Mouse (Mus musculus) megakaryocyte, adult 5-6 weeks (primary cell): ENCODE data around the gene R3hdm2. TPM values are rescaled to one million over a fixed set of nuclear protein-coding genes. Genes with fewer than 3 reads are reported as not detected.

Experiments used
- ATAC-seq: 2 replicates; pipeline ENCODE4 v1.8.0; 2016; ENCODE audit warnings: mild to moderate bottlenecking, inconsistent platforms; ENCODE audit not compliant: poor library complexity, severe bottlenecking
- total RNA-seq, 2 experiments: library from RNA; stranded (forward) in 1 of 2; stranded (reverse) in 1 of 2; fragments of 153-499, 151-499 nt in 1 of 2; fragments of 221-1000, 200-1000 nt in 1 of 2; gene quantifications; 2 replicates each; pipeline versions ENCODE4 v1.2.3 to v1.2.4; 2015 to 2017

The R3hdm2 gene
- total RNA-seq, 2 experiments from 2014 or later: 30.6 to 101 TPM

- no peak for ATAC-seq
Observed at GRCm38 (mm10) chr10:127515271-127515982, 135.3 kb downstream of the R3hdm2 start.

DNA sequence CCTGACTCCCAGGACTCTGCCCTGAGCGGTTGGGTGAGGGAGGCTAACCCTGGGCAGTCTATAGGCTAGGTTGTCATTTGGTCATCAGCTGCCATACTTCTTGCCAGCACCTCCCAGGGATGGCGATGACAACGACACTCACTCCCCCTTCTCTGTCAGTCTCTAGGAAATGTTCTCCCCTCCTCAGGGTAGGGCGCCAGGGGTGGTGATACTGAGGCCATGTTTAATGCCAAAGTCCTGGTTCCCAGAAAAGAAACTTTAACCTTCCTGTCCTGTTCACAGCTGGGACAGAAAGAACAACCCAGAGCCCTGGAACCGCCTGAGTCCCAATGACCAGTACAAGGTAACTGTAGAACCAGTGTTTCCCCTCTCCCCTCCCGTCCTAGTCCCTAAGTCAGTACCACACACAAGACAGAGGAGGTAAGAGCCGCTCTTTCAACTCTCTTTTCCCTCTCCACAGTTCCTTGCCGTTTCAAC is 135.9 kb downstream of the R3hdm2 start:
- ATAC-seq: no peak

- ATAC-seq: no peak
Observed at GRCm38 (mm10) chr10:127516576-127517260, 136.6 kb downstream of the R3hdm2 start.

GRCm38 (mm10) chr10:127517941-127518340 is 137.8 kb downstream of the R3hdm2 start:
- ATAC-seq: no peak

GRCm38 (mm10) chr10:127519041-127519701 is 139.0 kb downstream of the R3hdm2 start:
- ATAC-seq: no peak

GRCm38 (mm10) chr10:127519903-127520713 is 140.0 kb downstream of the R3hdm2 start:
- no peak for ATAC-seq

GRCm38 (mm10) chr10:127520714-127521357 is 140.7 kb downstream of the R3hdm2 start:
- no peak for ATAC-seq

- ATAC-seq: peak; percentile 54
Observed at GRCm38 (mm10) chr10:127521611-127522080, 141.5 kb downstream of the R3hdm2 start.

DNA sequence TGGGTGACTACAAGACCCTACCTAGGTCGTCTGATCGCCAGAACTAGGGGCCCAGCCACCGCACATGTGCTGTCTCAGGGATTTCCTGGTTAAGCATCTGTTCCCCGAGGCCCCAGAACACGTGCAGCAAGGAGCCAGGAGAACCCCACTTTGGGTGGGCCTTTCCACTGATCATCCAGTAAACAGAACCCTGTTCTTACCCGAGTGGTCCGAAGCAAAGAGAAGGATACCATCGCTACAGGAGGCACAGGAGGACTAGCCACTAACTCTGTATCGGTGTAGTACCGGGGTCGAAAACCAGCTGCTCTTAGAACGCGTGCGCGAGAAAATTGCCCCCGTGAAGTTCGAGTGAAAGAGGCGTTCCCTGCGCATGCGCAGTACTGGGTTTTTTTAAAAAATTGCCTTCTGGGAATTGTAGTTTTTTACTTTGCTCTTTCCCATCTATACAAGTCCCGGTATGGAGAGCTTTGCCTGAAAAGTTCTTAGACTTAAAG is 142.0 kb downstream of the R3hdm2 start, which contains the start of gene Shmt2:
Gene Shmt2 (minus strand): TSS at position 357 of the 494 bp plus-strand sequence.
- ATAC-seq: peak; percentile 39

DNA sequence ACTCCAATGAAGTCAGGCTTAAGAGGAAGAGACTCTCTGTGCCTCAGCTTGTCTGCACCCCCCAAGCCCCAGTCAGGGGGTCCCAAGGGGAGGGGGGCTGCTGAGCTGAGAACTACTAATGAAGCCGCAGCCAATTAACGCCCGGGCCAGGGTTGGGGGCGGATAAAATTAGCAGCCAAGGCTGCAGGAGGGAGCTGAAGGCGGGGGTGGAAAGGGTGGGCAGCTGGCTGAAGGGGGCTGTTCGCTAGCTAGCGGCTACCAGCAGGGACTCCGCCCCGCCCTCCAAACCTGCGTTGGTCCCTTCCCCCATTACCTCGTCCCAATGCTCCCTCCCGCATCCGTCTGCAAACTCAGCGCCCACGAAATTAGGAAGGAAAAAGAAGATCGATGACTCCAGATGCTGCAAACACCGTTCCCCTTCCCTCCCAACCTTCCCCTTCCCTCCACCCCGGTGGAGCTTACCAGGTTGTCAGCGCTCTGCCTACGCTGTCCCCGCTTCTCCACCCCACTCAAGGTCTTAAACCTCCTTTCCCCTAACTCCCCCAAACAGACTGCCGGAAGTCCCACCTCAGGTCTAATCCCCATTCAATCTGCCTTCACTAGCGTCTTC is 144.6 kb downstream of the R3hdm2 start:
- ATAC-seq: no peak

DNA sequence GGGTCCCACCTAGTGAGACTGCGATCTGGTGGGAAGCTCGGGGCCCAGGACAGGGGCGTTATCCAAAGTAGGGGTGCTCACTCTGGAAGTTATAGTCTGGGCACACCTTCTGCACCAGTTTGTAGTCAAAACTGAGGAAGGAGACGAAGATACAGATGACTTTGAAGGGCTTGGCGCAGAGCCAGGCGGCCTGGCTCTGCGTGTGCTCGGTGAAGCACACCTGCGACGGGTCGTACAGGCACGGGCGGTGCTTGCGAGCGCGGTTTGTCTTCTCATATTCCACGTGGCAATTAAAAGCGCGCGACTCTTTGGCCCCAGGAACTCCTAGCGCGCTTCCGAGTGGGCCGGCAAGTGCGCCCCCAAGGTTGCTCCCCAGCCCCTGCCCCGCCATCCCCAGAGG is 145.9 kb downstream of the R3hdm2 start:
- ATAC-seq: no peak

- peak; percentile 72 for ATAC-seq
Observed at GRCm38 (mm10) chr10:127526681-127527080, 146.6 kb downstream of the R3hdm2 start.

- no peak for ATAC-seq
Observed at GRCm38 (mm10) chr10:127527481-127527880, 147.4 kb downstream of the R3hdm2 start.

DNA sequence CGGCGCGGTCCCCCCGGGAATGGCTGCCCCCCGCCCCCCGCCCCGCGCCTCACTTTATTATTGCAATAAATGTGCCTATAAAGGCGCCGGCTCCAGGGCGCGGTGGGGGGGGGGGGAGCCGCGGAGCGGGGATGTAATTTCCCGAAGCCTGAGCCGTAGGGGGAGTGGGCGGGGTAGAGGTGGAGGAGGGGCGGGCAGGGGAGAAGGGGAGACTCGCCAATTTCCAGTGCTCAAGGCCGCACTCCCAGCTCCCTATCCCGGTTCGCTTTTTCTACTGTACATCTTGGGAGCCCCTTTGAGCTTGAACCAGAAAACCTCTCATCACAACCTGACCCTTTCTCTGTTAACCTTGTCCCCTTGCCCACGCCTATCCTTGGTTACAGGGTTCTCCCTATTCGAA is 150.8 kb downstream of the R3hdm2 start:
- ATAC-seq: no peak

DNA sequence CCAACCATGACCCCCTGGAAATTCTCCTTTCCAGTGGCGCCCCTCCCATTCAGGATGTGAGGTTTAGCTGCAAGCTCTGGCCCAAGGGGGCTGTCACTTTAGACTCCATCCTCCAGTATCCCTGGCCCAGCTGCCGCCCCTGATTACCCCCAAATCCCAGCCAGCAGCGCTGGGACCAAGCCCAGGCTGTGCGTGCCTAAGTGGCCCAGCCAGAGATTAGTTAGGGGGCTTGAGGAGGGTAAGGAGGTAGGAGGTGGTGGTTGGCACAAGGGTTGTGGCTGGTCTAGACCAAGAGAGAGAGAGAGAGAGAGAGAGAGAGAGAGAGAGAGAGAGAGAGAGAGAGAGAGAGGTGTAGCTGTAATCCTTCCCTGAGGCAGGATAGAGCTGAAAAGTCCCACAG is 151.4 kb downstream of the R3hdm2 start:
- ATAC-seq: no peak

DNA sequence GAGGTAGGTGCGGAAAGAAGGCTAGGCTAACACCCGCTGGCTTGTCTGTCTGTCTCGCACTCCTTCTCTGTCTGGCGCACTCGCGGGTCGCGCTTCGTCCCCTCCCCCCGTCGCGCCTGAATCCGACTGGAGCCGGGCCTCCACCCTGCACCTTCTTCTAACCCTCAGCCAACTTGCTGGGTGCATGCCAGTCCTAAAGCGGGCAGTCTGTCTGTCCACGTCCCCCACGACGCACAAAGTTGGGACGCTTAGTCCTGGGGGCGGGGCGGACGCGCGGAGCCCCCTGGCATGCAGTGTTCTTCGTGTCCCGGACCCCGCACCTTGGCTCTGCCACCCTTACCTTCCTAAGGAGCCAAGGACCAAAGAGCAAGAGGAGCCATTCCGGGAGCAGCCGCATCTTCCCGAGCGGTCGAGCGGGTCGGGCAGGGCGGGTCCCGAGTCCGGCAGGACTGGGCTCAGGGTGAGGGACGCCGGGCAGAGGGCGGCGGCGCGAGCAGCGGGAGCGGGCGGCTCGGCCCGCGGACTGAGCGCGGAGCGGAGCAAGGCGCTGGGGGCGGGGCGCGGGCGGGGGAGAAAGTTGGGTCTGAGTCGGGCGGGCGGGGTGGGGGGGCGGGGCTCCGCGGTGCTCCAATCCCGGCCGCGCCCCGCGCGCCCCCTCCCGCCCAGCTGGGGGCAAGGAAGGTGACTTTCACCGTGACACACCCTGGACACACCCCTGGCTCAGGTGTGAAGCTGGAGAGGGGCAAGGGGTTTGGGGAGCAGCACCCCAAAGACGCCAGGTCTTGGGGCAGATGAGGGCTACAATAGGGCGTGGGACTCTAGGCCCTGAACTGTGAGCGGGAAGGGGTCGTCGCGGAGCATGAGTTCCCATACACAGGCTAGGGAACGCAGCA is 154.2 kb downstream of the R3hdm2 start, which contains the start of gene Nxph4:
Gene Nxph4 (minus strand): TSS at position 524 of the 893 bp plus-strand sequence.
- no peak for ATAC-seq

GRCm38 (mm10) chr10:127534929-127535384 is 154.8 kb downstream of the R3hdm2 start:
- ATAC-seq: no peak

- no peak for ATAC-seq
Observed at GRCm38 (mm10) chr10:127536586-127537314, 156.6 kb downstream of the R3hdm2 start.
